Mouse (Mus musculus): ENCODE results near the gene Aurkaip1. TPM values are rescaled to one million over a fixed set of nuclear protein-coding genes. Genes with fewer than 3 reads are reported as not detected.
A peak's percentile ranks its signal among the peaks of the same experiment; 100 is the strongest.

Gene Aurkaip1
- polyA plus RNA-seq, 2 experiments: 114 to 129 TPM

- Histone ChIP-seq H3K9ac (ENCODE audit: low read depth, low read length, severe bottlenecking) (no peak overlapping the region), H3K9me3 (ENCODE audit: control insufficient read depth, low read length) (no peaks in the 10 kb centered on the region), H3K4me3 (replicated peaks; ENCODE audit: low read length) (no peak overlapping the region), H3K27me3 (ENCODE audit: control insufficient read depth, insufficient read depth, low read length) (no peaks in the 10 kb centered on the region), H3K4me2 (replicated peaks; ENCODE audit: low read depth, low read length, severe bottlenecking) (no peak overlapping the region), H3K27ac (replicated peaks; ENCODE audit: low read depth, low read length) (no peak overlapping the region), H3K4me1 (ENCODE audit: control insufficient read depth, insufficient read depth, low read length) (peaks cover 12% of the 10 kb centered on the region; the same call in 1 of the 2 replicates), H3K36me3 (ENCODE audit: control insufficient read depth, insufficient read depth, low read length) (peaks cover 26% of the 10 kb centered on the region)
- no peak for ATAC-seq (ENCODE audit: low FRiP score, low read depth)
- no peak for TF ChIP-seq POLR2A (IDR thresholded peaks at IDR 0.05; ENCODE audit: borderline replicate concordance, extremely low read depth, insufficient read depth, insufficient read length)
- WGBS: 75% methylated on average over 2 of the region's 2 CpGs
- no peak for DNase-seq (ENCODE audit: low spot score)
These were observed 20.9 kb downstream of the Aurkaip1 start for GRCm38 (mm10) chr4:155851951-155852411.

GRCm38 (mm10) chr4:155853421-155853820 lies 22.3 kb downstream of the Aurkaip1 start:
- H3K9me3 ChIP-seq (ENCODE audit: control insufficient read depth, low read length): no peaks in the 10 kb centered on the region
- H3K27ac ChIP-seq (replicated peaks; ENCODE audit: low read depth, low read length): no peak overlapping the region
- no peak overlapping the region for H3K4me3 ChIP-seq (replicated peaks; ENCODE audit: low read length)
- TF ChIP-seq POLR2A (IDR thresholded peaks at IDR 0.05; ENCODE audit: borderline replicate concordance, extremely low read depth, insufficient read depth, insufficient read length): no peak
- no peaks in the 10 kb centered on the region for H3K27me3 ChIP-seq (ENCODE audit: control insufficient read depth, insufficient read depth, low read length)
- H3K4me1 ChIP-seq (ENCODE audit: control insufficient read depth, insufficient read depth, low read length): peaks cover 6% of the 10 kb centered on the region; the same call in 1 of the 2 replicates
- DNase-seq (ENCODE audit: low spot score): no peak
- H3K9ac ChIP-seq (ENCODE audit: low read depth, low read length, severe bottlenecking): no peak overlapping the region
- H3K4me2 ChIP-seq (replicated peaks; ENCODE audit: low read depth, low read length, severe bottlenecking): no peak overlapping the region
- 90% methylated on average over 9 of the region's 9 CpGs for WGBS
- ATAC-seq (ENCODE audit: low FRiP score, low read depth): no peak
- H3K36me3 ChIP-seq (ENCODE audit: control insufficient read depth, insufficient read depth, low read length): peaks cover 39% of the 10 kb centered on the region

DNA sequence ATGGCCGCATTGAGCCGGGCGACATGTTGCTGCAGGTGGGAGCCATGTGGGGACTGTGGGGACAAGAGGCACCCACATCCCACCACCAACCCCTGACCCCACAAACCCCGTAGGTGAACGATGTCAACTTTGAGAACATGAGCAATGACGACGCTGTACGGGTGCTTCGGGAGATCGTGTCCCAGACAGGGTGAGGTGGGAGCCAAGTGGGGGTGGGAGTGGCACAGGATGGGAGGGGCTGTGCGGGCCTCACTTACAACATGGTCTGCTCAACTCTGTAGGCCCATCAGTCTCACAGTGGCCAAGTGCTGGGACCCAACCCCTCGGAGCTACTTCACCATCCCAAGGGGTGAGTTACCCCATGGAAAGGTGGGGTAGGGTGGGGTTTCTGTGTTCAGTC lies 23.9 kb downstream of the Aurkaip1 start:
- H3K27me3 ChIP-seq (ENCODE audit: control insufficient read depth, insufficient read depth, low read length): no peaks in the 10 kb centered on the region
- H3K9ac ChIP-seq (ENCODE audit: low read depth, low read length, severe bottlenecking): no peak overlapping the region
- DNase-seq (ENCODE audit: low spot score) (no peak), ATAC-seq (ENCODE audit: low FRiP score, low read depth) (no peak)
- H3K27ac ChIP-seq (replicated peaks; ENCODE audit: low read depth, low read length): no peak overlapping the region
- no peaks in the 10 kb centered on the region for H3K9me3 ChIP-seq (ENCODE audit: control insufficient read depth, low read length)
- no peak overlapping the region for H3K4me3 ChIP-seq (replicated peaks; ENCODE audit: low read length)
- WGBS: 95% methylated on average over 11 of the region's 12 CpGs
- no peaks in the 10 kb centered on the region for H3K4me1 ChIP-seq (ENCODE audit: control insufficient read depth, insufficient read depth, low read length)
- no peak overlapping the region for H3K4me2 ChIP-seq (replicated peaks; ENCODE audit: low read depth, low read length, severe bottlenecking)
- TF ChIP-seq POLR2A (IDR thresholded peaks at IDR 0.05; ENCODE audit: borderline replicate concordance, extremely low read depth, insufficient read depth, insufficient read length): no peak
- peaks cover 44% of the 10 kb centered on the region for H3K36me3 ChIP-seq (ENCODE audit: control insufficient read depth, insufficient read depth, low read length)

DNA sequence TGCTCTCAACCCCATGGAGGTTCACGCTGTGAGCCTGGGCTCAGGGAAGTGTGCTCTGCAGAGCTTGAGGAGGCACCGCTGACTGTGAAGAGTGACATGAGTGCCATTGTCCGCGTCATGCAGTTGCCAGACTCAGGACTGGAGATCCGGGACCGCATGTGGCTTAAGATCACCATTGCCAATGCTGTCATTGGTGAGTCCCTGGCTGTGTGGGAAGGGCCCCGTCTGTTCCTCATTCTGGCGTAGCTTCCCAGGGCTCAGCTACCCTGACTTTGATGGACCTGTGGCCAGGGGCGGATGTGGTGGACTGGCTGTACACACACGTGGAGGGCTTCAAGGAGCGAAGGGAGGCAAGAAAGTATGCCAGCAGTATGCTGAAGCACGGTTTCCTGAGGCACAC lies 25.0 kb downstream of the Aurkaip1 start:
- DNase-seq (ENCODE audit: low spot score) (no peak), ATAC-seq (ENCODE audit: low FRiP score, low read depth) (no peak)
- Histone ChIP-seq H3K9me3 (ENCODE audit: control insufficient read depth, low read length) (no peaks in the 10 kb centered on the region), H3K27me3 (ENCODE audit: control insufficient read depth, insufficient read depth, low read length) (no peaks in the 10 kb centered on the region), H3K36me3 (ENCODE audit: control insufficient read depth, insufficient read depth, low read length) (peaks cover 49% of the 10 kb centered on the region), H3K4me1 (ENCODE audit: control insufficient read depth, insufficient read depth, low read length) (no peaks in the 10 kb centered on the region), H3K27ac (replicated peaks; ENCODE audit: low read depth, low read length) (no peak overlapping the region), H3K9ac (ENCODE audit: low read depth, low read length, severe bottlenecking) (no peak overlapping the region), H3K4me2 (replicated peaks; ENCODE audit: low read depth, low read length, severe bottlenecking) (no peak overlapping the region), H3K4me3 (replicated peaks; ENCODE audit: low read length) (no peak overlapping the region)
- no peak for TF ChIP-seq POLR2A (IDR thresholded peaks at IDR 0.05; ENCODE audit: borderline replicate concordance, extremely low read depth, insufficient read depth, insufficient read length)
- 93% methylated on average over 12 of the region's 12 CpGs for WGBS

DNA sequence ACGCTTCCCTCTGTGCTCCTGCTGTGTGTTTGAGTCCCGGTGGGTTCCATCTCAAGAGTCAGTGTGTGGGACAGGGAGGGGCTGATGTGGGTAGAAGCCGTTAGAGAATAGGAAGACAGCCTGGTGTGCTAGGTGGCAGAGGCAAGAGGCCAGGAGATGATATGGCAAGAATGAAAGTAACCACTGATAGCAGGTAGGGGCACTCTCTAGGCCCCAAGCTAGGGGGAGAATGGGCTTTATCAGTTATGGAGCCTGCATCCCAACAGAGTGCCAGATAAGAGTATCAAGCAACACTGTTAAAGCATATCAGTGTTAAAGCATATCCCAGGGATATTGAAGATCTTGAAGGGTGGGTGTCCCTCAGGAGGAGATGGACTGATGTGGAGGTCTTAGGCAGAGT lies 25.8 kb downstream of the Aurkaip1 start:
- WGBS: 82% methylated on average over 3 of the region's 3 CpGs
- no peaks in the 10 kb centered on the region for H3K9me3 ChIP-seq (ENCODE audit: control insufficient read depth, low read length)
- DNase-seq (ENCODE audit: low spot score) (no peak), ATAC-seq (ENCODE audit: low FRiP score, low read depth) (no peak)
- peaks cover 53% of the 10 kb centered on the region for H3K36me3 ChIP-seq (ENCODE audit: control insufficient read depth, insufficient read depth, low read length)
- H3K4me1 ChIP-seq (ENCODE audit: control insufficient read depth, insufficient read depth, low read length): no peaks in the 10 kb centered on the region
- H3K27ac ChIP-seq (replicated peaks; ENCODE audit: low read depth, low read length): no peak overlapping the region
- no peak overlapping the region for H3K4me3 ChIP-seq (replicated peaks; ENCODE audit: low read length)
- no peaks in the 10 kb centered on the region for H3K27me3 ChIP-seq (ENCODE audit: control insufficient read depth, insufficient read depth, low read length)
- no peak overlapping the region for H3K9ac ChIP-seq (ENCODE audit: low read depth, low read length, severe bottlenecking)
- TF ChIP-seq POLR2A (IDR thresholded peaks at IDR 0.05; ENCODE audit: borderline replicate concordance, extremely low read depth, insufficient read depth, insufficient read length): no peak
- no peak overlapping the region for H3K4me2 ChIP-seq (replicated peaks; ENCODE audit: low read depth, low read length, severe bottlenecking)

- Histone ChIP-seq H3K27ac (replicated peaks; ENCODE audit: low read depth, low read length) (no peak overlapping the region), H3K27me3 (ENCODE audit: control insufficient read depth, insufficient read depth, low read length) (no peaks in the 10 kb centered on the region), H3K9me3 (ENCODE audit: control insufficient read depth, low read length) (no peaks in the 10 kb centered on the region), H3K9ac (ENCODE audit: low read depth, low read length, severe bottlenecking) (no peak overlapping the region), H3K36me3 (ENCODE audit: control insufficient read depth, insufficient read depth, low read length) (peaks cover 47% of the 10 kb centered on the region), H3K4me2 (replicated peaks; ENCODE audit: low read depth, low read length, severe bottlenecking) (no peak overlapping the region), H3K4me3 (replicated peaks; ENCODE audit: low read length) (no peak overlapping the region), H3K4me1 (ENCODE audit: control insufficient read depth, insufficient read depth, low read length) (no peaks in the 10 kb centered on the region)
- WGBS: 14% methylated on average over 13 of the region's 13 CpGs
- peak; percentile 75 for DNase-seq (ENCODE audit: low spot score)
- peak; percentile 32; the same call in 1 of the 2 replicates for ATAC-seq (ENCODE audit: low FRiP score, low read depth)
- TF ChIP-seq POLR2A (IDR thresholded peaks at IDR 0.05; ENCODE audit: borderline replicate concordance, extremely low read depth, insufficient read depth, insufficient read length): no peak
These were observed 28.2 kb downstream of the Aurkaip1 start for GRCm38 (mm10) chr4:155859318-155859717.

Data from limb, embryonic 14.5 days (tissue).